Mouse (Mus musculus): Measurements from ENCODE around the gene Nufip2. TPM values are rescaled to one million over a fixed set of nuclear protein-coding genes. Genes with fewer than 3 reads are reported as not detected.
A peak's percentile ranks its signal among the peaks of the same experiment; 100 is the strongest.

Gene Nufip2
- polyA plus RNA-seq, 1 experiment from 2014 or later = 3.7 TPM

- ATAC-seq (replicated peaks; ENCODE audit: insufficient number of reproducible peaks, insufficient read depth, low FRiP score, low read depth) = no peak
- 83% methylated on average over 2 of the region's 2 CpGs for WGBS
- peaks cover 6% of the 10 kb centered on the region for H3K9me3 ChIP-seq (replicated peaks)
- no peak overlapping the region for H3K4me3 ChIP-seq
- no peak overlapping the region for H3K4me2 ChIP-seq
- H3K27me3 ChIP-seq = no peaks in the 10 kb centered on the region
- H3K27ac ChIP-seq = no peak overlapping the region
- H3K4me1 ChIP-seq (replicated peaks) = no peaks in the 10 kb centered on the region
- no peak overlapping the region for H3K9ac ChIP-seq
- no peaks in the 10 kb centered on the region for H3K36me3 ChIP-seq
Measured at GRCm38 (mm10) chr11:77672746-77673145, 13.2 kb upstream of the Nufip2 start.

- Histone ChIP-seq H3K4me3 (no peak overlapping the region), H3K4me2 (no peak overlapping the region), H3K27ac (no peak overlapping the region), H3K9me3 (replicated peaks) (peaks cover 6% of the 10 kb centered on the region), H3K4me1 (replicated peaks) (no peaks in the 10 kb centered on the region), H3K27me3 (no peaks in the 10 kb centered on the region), H3K36me3 (no peaks in the 10 kb centered on the region), H3K9ac (no peak overlapping the region)
- no peak for ATAC-seq (replicated peaks; ENCODE audit: insufficient number of reproducible peaks, insufficient read depth, low FRiP score, low read depth)
- 63% methylated on average over 4 of the region's 4 CpGs for WGBS
Measured at GRCm38 (mm10) chr11:77673428-77673991, 12.4 kb upstream of the Nufip2 start.

GRCm38 (mm10) chr11:77680018-77680417 is 5.9 kb upstream of the Nufip2 start:
- H3K4me2 ChIP-seq = no peak overlapping the region
- H3K9ac ChIP-seq = no peak overlapping the region
- H3K9me3 ChIP-seq (replicated peaks) = no peaks in the 10 kb centered on the region
- no peaks in the 10 kb centered on the region for H3K4me1 ChIP-seq (replicated peaks)
- no peaks in the 10 kb centered on the region for H3K36me3 ChIP-seq
- H3K27ac ChIP-seq = no peak overlapping the region
- no peak overlapping the region for H3K4me3 ChIP-seq
- H3K27me3 ChIP-seq = no peaks in the 10 kb centered on the region
- ATAC-seq (replicated peaks; ENCODE audit: insufficient number of reproducible peaks, insufficient read depth, low FRiP score, low read depth) = no peak
- 34% methylated on average over 2 of the region's 2 CpGs for WGBS

- no peaks in the 10 kb centered on the region; the same call in 1 of the 2 replicates for H3K36me3 ChIP-seq
- H3K9ac ChIP-seq = no peak overlapping the region
- peaks cover 8% of the 10 kb centered on the region for H3K4me1 ChIP-seq (replicated peaks)
- ATAC-seq (replicated peaks; ENCODE audit: insufficient number of reproducible peaks, insufficient read depth, low FRiP score, low read depth) = no peak
- H3K27ac ChIP-seq = no peak overlapping the region
- no peak overlapping the region for H3K4me2 ChIP-seq
- H3K9me3 ChIP-seq (replicated peaks) = no peaks in the 10 kb centered on the region
- no peaks in the 10 kb centered on the region for H3K27me3 ChIP-seq
- WGBS = 52% methylated on average over 2 of the region's 2 CpGs
- no peak overlapping the region for H3K4me3 ChIP-seq
Measured at GRCm38 (mm10) chr11:77684896-77685295, 1.1 kb upstream of the Nufip2 start.

- Histone ChIP-seq H3K4me3 (peak overlapping the region; percentile 99), H3K36me3 (peaks cover 5% of the 10 kb centered on the region), H3K4me1 (replicated peaks) (peaks cover 13% of the 10 kb centered on the region), H3K27me3 (no peaks in the 10 kb centered on the region), H3K9ac (peak overlapping the region; percentile 93), H3K9me3 (replicated peaks) (no peaks in the 10 kb centered on the region), H3K4me2 (peak overlapping the region; percentile 69), H3K27ac (peak overlapping the region; percentile 99)
- 0% methylated on average over 23 of the region's 30 CpGs for WGBS
- ATAC-seq (replicated peaks; ENCODE audit: insufficient number of reproducible peaks, insufficient read depth, low FRiP score, low read depth) = peak; percentile 54
Measured at GRCm38 (mm10) chr11:77686346-77686840, 438 bp downstream of the Nufip2 start.

GRCm38 (mm10) chr11:77686841-77687540 is 1.0 kb downstream of the Nufip2 start:
- Histone ChIP-seq H3K27me3 (no peaks in the 10 kb centered on the region), H3K27ac (peak overlapping the region; percentile 99), H3K4me2 (peak overlapping the region; percentile 69), H3K4me3 (peak overlapping the region; percentile 99), H3K4me1 (replicated peaks) (peaks cover 13% of the 10 kb centered on the region), H3K9me3 (replicated peaks) (no peaks in the 10 kb centered on the region), H3K9ac (peak overlapping the region; percentile 93), H3K36me3 (peaks cover 11% of the 10 kb centered on the region)
- WGBS = under 1% methylated on average over 53 of the region's 76 CpGs
- ATAC-seq (replicated peaks; ENCODE audit: insufficient number of reproducible peaks, insufficient read depth, low FRiP score, low read depth) = peak; percentile 15

- no peaks in the 10 kb centered on the region for H3K9me3 ChIP-seq (replicated peaks)
- H3K4me3 ChIP-seq = peak overlapping the region; percentile 99
- peaks cover 18% of the 10 kb centered on the region for H3K36me3 ChIP-seq
- no peaks in the 10 kb centered on the region for H3K27me3 ChIP-seq
- ATAC-seq (replicated peaks; ENCODE audit: insufficient number of reproducible peaks, insufficient read depth, low FRiP score, low read depth) = no peak; the same call in 1 of the 2 replicates
- peak overlapping the region; percentile 69 for H3K4me2 ChIP-seq
- peak overlapping the region; percentile 99 for H3K27ac ChIP-seq
- 0% methylated on average over 30 of the region's 40 CpGs for WGBS
- H3K4me1 ChIP-seq (replicated peaks) = peaks cover 17% of the 10 kb centered on the region
- peak overlapping the region; percentile 93 for H3K9ac ChIP-seq
Measured at GRCm38 (mm10) chr11:77687541-77688131, 1.7 kb downstream of the Nufip2 start.

GRCm38 (mm10) chr11:77693026-77693425 is 7.1 kb downstream of the Nufip2 start:
- H3K9ac ChIP-seq = no peak overlapping the region
- 73% methylated on average over 3 of the region's 3 CpGs for WGBS
- H3K27ac ChIP-seq = no peak overlapping the region
- no peaks in the 10 kb centered on the region for H3K27me3 ChIP-seq
- no peaks in the 10 kb centered on the region for H3K9me3 ChIP-seq (replicated peaks)
- peaks cover 21% of the 10 kb centered on the region for H3K4me1 ChIP-seq (replicated peaks)
- H3K36me3 ChIP-seq = peaks cover 44% of the 10 kb centered on the region
- no peak overlapping the region for H3K4me2 ChIP-seq
- no peak for ATAC-seq (replicated peaks; ENCODE audit: insufficient number of reproducible peaks, insufficient read depth, low FRiP score, low read depth)
- no peak overlapping the region for H3K4me3 ChIP-seq

- Histone ChIP-seq H3K4me3 (no peak overlapping the region), H3K4me2 (no peak overlapping the region), H3K27me3 (no peaks in the 10 kb centered on the region), H3K9me3 (replicated peaks) (no peaks in the 10 kb centered on the region), H3K9ac (no peak overlapping the region), H3K4me1 (replicated peaks) (peaks cover 8% of the 10 kb centered on the region), H3K36me3 (peaks cover 51% of the 10 kb centered on the region), H3K27ac (no peak overlapping the region)
- no peak for ATAC-seq (replicated peaks; ENCODE audit: insufficient number of reproducible peaks, insufficient read depth, low FRiP score, low read depth)
- 59% methylated on average over 2 of the region's 2 CpGs for WGBS
Measured at GRCm38 (mm10) chr11:77697232-77697631, 11.3 kb downstream of the Nufip2 start.

GRCm38 (mm10) chr11:77705920-77706319 is 20.0 kb downstream of the Nufip2 start:
- H3K27ac ChIP-seq = no peak overlapping the region

GRCm38 (mm10) chr11:77709039-77709438 is 23.1 kb downstream of the Nufip2 start:
- H3K9me3 ChIP-seq (replicated peaks) = no peaks in the 10 kb centered on the region
- H3K4me2 ChIP-seq = no peak overlapping the region
- no peak overlapping the region for H3K4me3 ChIP-seq
- no peak overlapping the region for H3K9ac ChIP-seq
- H3K27ac ChIP-seq = no peak overlapping the region
- ATAC-seq (replicated peaks; ENCODE audit: insufficient number of reproducible peaks, insufficient read depth, low FRiP score, low read depth) = no peak
- WGBS = 73% methylated on average over 3 of the region's 3 CpGs
- no peaks in the 10 kb centered on the region for H3K27me3 ChIP-seq
- no peaks in the 10 kb centered on the region for H3K4me1 ChIP-seq (replicated peaks)
- peaks cover 31% of the 10 kb centered on the region for H3K36me3 ChIP-seq

More at GRCm38 (mm10) chr11:77705920-77706319, 20.0 kb downstream of the Nufip2 start:
- H3K9ac ChIP-seq = no peak overlapping the region
- no peak overlapping the region for H3K4me3 ChIP-seq
- no peaks in the 10 kb centered on the region for H3K9me3 ChIP-seq (replicated peaks)
- no peaks in the 10 kb centered on the region for H3K27me3 ChIP-seq
- H3K4me1 ChIP-seq (replicated peaks) = no peaks in the 10 kb centered on the region
- no peak overlapping the region for H3K4me2 ChIP-seq
- peaks cover 35% of the 10 kb centered on the region for H3K36me3 ChIP-seq
- WGBS = 88% methylated on average over 3 of the region's 3 CpGs
- no peak for ATAC-seq (replicated peaks; ENCODE audit: insufficient number of reproducible peaks, insufficient read depth, low FRiP score, low read depth)
